Mouse (Mus musculus) testis, adult 2 months (tissue): ENCODE measurements around the gene Slc2a3.
A peak's percentile ranks its signal among the peaks of the same experiment; 100 is the strongest.

Source experiments
- CTCF ChIP-seq: fragments of 200-500 bp; IDR thresholded peaks from 2 replicates; pipeline ENCODE4 v1.5.1; 2012; ENCODE audit warnings: low read depth, mild to moderate bottlenecking, inconsistent platforms, low read length, moderate library complexity; ENCODE audit not compliant: control insufficient read depth, insufficient read depth, insufficient replicate concordance
- POLR2A ChIP-seq: fragments of 200-500 bp; IDR thresholded peaks from 2 replicates; pipeline ENCODE4 v1.6.1; 2012; ENCODE audit warnings: low read depth, mild to moderate bottlenecking, inconsistent platforms, low read length, moderate library complexity; ENCODE audit not compliant: control insufficient read depth

DNA sequence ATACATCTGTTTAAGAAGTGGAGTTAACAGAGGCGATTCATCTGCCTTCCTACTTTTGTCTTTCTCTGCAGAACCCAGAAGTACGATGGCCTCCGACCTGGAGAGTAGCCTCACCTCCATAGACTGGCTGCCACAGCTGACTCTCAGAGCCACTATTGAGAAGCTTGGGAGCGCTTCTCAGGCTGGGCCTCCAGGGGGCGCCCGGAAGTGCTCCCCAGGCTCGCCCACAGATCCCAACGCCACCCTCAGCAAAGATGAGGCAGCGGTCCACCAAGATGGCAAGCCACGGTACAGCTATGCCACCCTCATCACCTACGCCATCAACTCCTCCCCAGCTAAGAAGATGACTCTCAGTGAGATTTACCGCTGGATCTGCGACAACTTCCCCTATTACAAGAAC is 26.6 kb upstream of the Slc2a3 start:
- TF ChIP-seq POLR2A (no peak), CTCF (peak; percentile 21; the same call in 1 of the 2 replicates)
